Mouse (Mus musculus) c-Kit-positive CD71-positive TER-119-positive erythroid progenitor cells, embryonic 14.5 days (primary cell): ENCODE results near the gene Zfp408.
"Not testable (repeated sequence)": the region's sequence is repeated elsewhere in the genome, so short reads cannot be mapped to it uniquely, and the experiment has no call there.

Experiments used
- DNase-seq: peaks from one replicate; pipeline ENCODE4 v3.0.0-alpha.2; 2013; ENCODE audit warnings: low spot score

Zfp408 gene

DNA sequence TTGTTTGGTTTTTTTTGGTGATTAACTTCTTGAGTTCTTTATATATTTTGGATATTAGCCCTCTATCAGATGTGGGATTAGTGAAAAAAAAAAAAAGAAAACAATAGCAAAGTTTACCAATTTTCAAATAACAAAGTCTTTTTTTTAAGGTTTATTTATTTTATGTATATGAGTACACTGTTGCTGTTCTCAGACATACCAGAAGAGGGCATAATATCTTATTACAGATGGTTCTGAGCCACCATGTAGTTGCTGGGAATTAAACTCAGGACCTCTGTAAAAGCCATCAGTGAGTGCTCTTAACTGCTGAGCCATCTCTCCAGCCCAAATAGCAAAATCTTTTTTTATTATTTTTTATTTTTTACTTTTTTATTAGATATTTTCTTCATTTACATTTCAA, 40.2 kb downstream of the Zfp408 start:
- not testable (repeated sequence) for DNase-seq

DNA sequence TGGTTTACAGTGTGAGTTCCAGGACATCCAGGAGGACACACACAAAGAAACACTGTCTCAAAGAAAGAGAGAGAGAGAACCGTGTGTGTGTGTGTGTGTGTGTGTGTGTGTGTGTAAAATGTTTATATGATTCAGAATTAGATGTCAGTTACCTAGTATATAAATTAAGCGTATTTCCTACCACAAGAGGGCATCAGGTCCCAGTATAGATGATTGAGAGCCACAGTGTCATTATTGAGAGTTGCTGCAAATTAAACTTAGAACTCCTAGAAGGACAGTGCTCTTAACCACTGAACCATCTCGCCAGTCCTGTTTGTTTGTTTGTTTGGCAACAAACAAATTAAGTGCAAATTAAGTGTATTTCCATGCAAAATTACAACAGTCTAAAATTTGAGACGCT, 47.2 kb downstream of the Zfp408 start:
- DNase-seq, result peak; percentile 11

DNA sequence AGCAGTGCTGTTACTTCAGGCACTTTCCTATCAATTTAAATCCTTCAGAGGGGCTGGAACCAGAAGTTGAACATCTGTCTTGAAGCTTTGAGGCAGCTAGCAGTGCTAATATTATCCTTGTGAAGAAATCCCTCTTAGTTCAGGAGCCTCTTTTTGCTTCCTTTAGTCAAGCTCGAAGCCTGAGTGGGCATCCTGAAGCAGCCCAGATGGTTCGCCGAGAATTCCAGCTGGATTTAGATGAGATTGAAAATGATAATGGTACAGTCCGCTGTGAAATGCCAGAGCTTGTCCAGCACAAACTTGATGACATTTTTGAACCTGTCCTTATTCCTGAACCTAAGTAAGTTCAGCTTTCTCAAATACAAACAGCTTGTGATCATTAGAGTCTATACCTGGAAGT, 49.1 kb downstream of the Zfp408 start:
- DNase-seq, result no peak
